Mouse (Mus musculus) E14TG2a.4 (cell line): ENCODE measurements around the gene Blnk.

ENCODE experiments used
- CTCF ChIP-seq: conservative IDR thresholded peaks from 2 replicates; pipeline ENCODE4 v1.5.1; 2014; ENCODE audit warnings: low read length
- NANOG ChIP-seq: IDR thresholded peaks from 2 replicates; pipeline ENCODE4 v1.6.1; 2014; ENCODE audit warnings: borderline replicate concordance, low read length, mixed read lengths

- no peak for TF ChIP-seq CTCF
- no peak for TF ChIP-seq NANOG
Observed at GRCm38 (mm10) chr19:40964936-40965850, 29.1 kb downstream of the Blnk start.
